Mouse (Mus musculus) spleen, adult 2 months (tissue): ENCODE measurements around the gene Med19.

Source experiments
- CTCF ChIP-seq: fragments of 200-500 bp; IDR thresholded peaks from 2 replicates; pipeline ENCODE4 v1.5.1; 2011; ENCODE audit warnings: mild to moderate bottlenecking, inconsistent platforms; ENCODE audit not compliant: insufficient read depth, insufficient read length, insufficient replicate concordance; ENCODE audit errors: extremely low read depth
- POLR2A ChIP-seq: fragments of 200-500 bp; IDR thresholded peaks from 2 replicates; pipeline ENCODE4 v1.6.1; 2011; ENCODE audit warnings: low read depth, low read length, inconsistent platforms

GRCm38 (mm10) chr2:84682605-84683183 lies 4.5 kb downstream of the Med19 start:
- TF ChIP-seq CTCF (no peak), POLR2A (no peak)
